Mouse (Mus musculus) cerebellum, adult 2 months (tissue): ENCODE results near the gene Map4k5.

Experiments used
- CTCF ChIP-seq: fragments of 200-500 bp; IDR thresholded peaks from 2 replicates; pipeline ENCODE4 v1.5.1; 2011; ENCODE audit warnings: low read depth, mild to moderate bottlenecking, control low read depth, low read length, moderate library complexity, borderline replicate concordance; ENCODE audit not compliant: insufficient read depth
- POLR2A ChIP-seq: fragments of 200-500 bp; IDR thresholded peaks from 2 replicates; pipeline ENCODE4 v1.6.1; 2011; ENCODE audit warnings: low read length, control low read depth, borderline replicate concordance; ENCODE audit not compliant: insufficient read depth

GRCm38 (mm10) chr12:69922099-69922498 is 29.1 kb upstream of the Map4k5 start:
- TF ChIP-seq CTCF, result no peak
- TF ChIP-seq POLR2A, result no peak
